Mouse (Mus musculus): Measurements from ENCODE around the gene Lexm.
A peak's percentile ranks its signal among the peaks of the same experiment; 100 is the strongest.

The Lexm gene

DNA sequence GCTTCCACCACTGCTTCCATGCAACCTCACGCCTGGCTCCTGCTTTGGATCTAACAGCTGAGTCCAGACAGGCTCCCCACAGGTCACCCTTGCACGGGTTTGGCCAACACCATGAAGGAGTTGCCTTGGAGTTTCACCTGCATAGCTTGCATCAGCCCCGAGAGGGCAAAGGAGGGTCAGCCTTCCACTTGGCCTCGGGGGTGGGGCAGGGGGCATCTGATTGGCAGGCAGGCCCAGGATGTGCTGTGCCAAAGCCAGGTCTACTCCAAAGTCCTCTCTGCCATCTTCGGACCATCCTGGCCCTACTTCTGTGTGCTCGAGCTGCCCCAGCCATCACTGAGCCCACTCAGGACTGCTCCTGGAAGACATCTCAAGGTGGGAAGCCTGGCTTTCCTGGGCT lies 30.0 kb downstream of the Lexm start:
- DNase-seq (ENCODE audit: extremely low read depth, insufficient read length, low spot score): no peak

DNA sequence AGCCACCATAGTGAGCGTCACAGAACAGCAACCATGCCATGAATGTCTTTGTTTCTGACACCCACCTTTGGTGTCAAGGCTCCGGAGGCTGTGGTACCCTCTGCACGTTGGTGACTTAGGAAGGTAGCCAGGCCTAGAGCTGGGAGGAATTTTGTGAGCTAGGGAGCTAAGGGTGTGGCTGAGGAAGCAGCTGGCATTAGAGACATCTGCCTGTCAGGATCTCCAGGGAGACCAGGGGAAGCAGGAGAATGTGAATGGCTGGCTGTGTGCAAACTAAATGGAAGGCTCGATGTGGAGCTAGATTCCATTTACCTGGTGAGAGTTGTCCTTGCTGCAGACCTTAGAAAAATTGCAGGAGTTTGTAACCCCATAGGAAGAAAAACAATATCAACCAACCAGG lies 32.4 kb downstream of the Lexm start:
- no peak for DNase-seq (ENCODE audit: extremely low read depth, insufficient read length, low spot score)

DNA sequence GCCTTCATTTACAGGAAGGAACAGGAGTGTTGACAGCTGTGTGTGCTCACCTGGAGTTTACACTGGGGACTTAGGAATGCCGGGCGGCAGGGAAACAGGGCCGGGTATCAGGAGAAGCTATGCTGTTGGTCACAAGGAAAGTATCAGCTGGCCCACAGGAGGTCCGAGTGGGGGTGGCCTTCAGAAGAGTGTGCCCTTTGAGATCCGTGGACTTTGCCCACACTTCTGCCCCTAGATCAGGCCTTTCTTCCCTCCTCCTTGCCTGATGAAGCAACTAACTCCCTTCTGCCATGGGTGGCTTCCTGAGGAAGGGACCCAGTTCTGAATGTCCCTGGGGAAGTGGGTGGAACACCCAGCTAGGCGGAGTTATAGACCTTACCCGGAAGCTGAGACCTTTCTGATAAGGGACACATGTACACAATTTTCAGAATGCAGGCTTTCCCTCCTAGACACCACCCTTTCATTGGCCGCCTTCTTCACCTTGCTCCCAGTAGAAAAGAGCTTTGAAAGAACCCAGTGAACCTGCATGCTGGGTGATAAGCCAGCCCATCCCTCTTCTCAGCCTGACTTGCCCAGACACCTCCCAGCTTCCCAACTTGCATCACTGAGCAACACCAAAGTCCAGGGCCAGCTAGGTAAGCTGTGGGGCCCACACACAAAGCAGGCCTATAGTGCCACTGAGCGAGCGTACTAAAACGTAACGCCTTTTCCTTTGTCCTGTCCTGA lies 34.5 kb downstream of the Lexm start:
- DNase-seq (ENCODE audit: extremely low read depth, insufficient read length, low spot score): no peak

DNA sequence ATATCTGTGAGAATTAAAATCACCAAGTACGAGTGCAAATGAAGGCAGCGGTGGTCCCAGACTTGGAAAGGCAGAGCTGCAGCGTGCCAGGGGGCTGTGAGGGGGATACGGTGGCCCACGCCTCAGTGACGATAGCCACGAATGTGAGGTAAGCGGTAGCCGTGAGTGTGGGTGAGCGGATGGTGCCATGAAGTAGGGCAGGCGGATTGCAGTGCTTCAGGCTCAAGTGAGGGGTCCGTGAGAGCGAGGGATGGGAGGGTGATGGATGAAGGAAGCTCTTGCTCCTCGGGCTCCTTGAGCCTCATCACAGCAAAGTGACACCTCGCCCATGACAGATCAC lies 35.2 kb downstream of the Lexm start:
- DNase-seq (ENCODE audit: extremely low read depth, insufficient read length, low spot score): no peak

DNA sequence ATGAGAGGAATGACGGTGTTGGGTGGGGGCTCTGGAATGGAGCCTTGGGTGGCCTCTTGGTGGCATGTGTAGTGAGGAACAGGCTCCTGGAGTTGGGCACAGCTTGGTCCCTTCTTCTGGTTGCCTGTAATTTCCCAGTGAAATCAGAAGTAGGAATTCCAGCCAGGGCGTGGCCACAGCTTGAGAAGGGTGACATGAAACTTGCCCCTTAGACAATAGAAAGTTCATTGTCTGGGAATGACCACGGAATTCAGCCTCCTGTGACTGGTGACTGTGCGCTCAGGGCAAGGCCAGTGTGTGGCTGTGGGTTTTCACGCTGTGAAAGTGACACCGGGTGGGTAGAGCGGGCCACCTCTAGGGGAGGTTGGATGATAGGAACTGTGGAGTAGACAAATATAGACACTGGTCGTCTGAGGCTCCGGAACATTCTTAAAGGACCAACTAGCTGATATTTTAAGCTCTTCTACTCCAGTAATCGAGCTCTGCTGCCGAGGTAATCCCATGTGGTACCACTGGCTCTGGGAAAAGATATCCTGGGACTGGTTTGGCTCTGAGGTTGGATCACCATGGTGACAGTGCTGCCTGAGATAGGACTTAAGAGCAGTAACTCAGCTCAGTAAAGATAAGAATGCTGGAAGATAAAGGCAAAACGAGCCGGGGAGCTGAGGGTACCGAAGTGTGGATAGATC lies 35.7 kb downstream of the Lexm start:
- DNase-seq (ENCODE audit: extremely low read depth, insufficient read length, low spot score): no peak

DNA sequence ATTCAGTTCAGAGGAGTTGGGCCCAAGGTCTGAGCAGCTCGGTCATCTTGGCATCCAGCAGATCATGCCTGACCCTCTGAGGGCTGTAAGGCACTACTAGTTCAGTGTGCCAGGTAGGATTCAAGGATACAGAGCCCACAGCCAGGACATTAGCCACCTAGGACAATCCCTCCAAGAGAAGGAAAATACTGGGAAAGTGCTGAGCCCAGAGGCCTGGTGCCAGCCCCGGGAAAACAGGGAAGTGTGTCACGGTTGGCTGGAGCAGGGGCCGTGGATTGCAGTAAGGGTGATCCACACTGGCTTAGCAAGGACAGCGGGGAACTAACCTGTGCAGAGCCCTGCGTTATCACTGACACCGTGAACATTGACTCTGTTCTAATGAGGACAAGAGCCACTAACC lies 39.5 kb downstream of the Lexm start:
- no peak for DNase-seq (ENCODE audit: extremely low read depth, insufficient read length, low spot score)

DNA sequence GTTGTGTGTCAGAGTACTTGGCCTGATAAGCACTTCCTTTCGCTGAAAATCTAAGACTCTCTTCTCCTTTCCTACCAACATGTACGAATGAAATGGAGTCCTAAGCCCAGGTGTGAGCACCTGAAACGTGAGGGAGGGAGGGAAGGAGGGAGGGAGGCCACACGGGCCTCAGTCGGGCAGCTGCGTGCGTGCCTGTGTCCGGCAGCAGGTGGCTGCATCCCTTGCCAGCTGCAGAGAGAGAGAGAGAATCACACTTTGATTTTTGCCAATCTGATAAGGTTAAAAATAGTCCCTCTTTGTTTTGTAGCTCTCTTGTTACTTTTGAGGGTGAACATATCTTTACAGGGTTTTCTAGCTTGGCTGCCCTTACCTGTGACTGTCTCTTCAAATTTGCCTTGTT lies 42.0 kb downstream of the Lexm start:
- no peak for DNase-seq (ENCODE audit: extremely low read depth, insufficient read length, low spot score)

DNA sequence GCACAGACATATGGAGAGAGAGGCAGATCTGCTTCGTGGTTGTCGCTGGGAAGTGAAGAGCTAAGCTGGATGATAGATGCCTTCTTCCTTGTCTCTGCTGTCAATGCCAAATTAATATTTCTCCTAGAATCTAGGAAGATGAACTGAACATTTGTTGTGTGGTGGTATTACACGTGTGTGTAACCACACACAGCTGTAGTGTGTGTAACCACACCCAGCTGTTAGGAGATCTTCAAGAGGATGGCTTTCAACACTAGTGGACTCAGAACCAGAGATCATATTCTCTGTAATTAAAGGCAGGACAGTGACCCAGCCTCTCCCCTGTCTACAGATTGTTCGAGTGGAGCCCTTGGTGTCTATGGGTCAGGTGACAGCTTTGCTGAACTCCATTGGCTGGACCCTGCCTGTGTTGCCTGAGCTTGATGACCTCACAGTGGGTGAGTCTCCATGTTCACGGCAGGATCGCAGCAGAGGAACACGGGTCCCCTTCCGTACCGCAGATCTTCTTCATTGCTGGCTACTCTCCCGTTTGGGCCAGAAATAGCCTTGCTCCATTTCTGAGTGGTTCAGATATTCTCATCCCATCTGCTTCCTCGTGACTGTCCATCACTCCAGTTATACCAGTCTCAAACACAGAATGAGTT lies 45.8 kb downstream of the Lexm start:
- DNase-seq (ENCODE audit: extremely low read depth, insufficient read length, low spot score): no peak

DNA sequence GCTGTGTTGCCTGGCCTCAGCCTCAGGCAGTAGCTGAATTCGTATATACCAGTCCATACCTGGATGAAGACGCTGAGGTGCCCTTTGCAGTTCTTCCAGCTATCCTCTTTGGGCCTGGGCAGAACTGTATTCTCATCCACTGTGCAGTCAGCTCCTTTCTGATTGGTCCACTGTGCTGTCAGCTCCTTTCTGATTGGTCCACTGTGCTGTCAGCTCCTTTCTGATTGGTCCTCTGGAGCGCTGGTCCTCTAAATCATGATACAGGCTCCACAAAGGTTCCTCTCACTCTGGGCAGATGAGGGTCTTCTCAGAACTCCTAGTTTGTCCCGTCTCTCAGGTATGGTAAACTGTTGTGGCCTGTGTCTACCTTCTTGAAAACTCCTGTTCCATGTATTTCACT lies 47.4 kb downstream of the Lexm start:
- DNase-seq (ENCODE audit: extremely low read depth, insufficient read length, low spot score): no peak

DNA sequence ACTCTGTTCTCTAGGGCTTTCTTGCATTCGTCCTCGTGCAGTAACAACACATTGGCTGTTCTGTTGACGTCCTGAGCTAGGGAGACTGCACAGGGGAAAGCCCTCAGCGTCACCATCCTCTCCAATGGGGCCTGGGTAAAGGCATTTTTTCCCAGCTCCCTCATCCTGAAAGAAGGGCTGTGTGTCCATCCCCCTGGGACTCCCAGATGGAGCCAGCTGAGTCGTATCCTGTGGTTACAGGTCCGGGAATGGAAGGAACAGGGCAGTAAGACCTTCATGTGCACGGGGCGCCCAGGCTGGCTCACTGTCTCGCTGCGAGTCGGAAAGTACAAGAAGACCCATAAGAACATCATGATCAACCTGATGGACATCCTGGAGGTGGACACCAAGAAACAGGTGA lies 52.9 kb downstream of the Lexm start:
- no peak for DNase-seq (ENCODE audit: extremely low read depth, insufficient read length, low spot score)

DNA sequence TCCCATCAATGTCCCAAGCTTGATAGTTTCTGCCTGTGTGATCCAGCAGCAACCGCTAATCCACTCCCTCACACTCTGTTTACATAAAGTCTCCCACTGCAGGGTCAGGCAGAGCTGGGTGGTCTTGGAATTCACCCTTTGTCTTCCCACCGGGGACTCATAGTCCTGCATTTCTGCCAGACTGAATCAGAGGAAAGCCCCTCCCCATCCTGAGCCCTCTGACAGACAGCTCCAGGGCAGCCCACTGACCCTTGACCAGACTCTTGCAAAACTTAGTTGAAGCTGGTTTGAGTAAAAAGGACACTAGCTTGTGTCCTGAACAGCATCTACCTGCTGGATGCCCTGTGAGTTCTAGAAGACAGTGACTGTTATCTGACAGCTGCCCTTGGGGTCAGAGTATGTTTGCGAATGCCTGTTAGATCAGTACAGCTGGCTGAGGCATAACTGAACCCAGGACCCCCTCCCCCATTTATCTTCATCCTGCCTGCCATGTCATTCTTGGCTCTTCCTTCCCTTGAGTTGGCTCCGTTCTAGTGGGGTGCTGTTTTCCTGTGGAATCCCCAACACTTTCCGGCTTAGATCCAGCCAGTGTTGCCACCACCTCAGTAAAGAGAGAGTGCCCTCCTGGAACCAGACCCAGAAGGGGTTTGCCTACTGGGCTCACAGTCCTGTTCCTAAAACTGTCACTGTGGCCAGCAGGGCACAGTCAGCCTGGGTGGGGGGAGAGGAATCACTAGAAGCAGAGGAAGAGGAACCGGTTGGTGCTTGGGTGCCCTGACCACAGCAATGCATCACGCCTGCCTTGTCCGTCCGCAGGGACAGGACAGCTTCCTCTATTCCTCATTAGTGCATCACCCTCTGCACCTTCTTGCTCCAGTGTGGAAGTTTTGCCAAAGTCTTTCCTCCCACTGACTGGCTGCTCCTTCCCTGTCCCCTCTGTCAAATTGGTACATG lies 53.9 kb downstream of the Lexm start:
- DNase-seq (ENCODE audit: extremely low read depth, insufficient read length, low spot score): no peak

DNA sequence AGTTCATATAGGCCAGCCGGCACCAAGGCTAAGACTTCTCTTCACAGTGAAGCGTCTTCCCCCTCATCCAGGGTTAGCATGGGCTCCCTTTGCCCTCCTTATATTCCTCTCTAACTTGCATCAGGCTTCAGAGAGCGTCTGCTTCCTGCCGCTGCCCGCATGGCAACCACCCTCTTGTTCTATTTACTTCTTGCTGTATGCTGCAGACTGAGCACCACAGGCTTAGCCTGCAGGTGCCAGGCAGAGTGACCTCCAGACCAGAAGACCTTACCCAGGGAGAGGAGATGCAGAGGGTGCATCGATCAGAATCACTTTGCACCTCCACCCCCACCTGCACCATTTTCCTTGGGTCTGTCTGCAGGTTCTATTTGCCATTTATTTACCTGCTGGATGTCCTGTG lies 55.0 kb downstream of the Lexm start:
- no peak for DNase-seq (ENCODE audit: extremely low read depth, insufficient read length, low spot score)

DNA sequence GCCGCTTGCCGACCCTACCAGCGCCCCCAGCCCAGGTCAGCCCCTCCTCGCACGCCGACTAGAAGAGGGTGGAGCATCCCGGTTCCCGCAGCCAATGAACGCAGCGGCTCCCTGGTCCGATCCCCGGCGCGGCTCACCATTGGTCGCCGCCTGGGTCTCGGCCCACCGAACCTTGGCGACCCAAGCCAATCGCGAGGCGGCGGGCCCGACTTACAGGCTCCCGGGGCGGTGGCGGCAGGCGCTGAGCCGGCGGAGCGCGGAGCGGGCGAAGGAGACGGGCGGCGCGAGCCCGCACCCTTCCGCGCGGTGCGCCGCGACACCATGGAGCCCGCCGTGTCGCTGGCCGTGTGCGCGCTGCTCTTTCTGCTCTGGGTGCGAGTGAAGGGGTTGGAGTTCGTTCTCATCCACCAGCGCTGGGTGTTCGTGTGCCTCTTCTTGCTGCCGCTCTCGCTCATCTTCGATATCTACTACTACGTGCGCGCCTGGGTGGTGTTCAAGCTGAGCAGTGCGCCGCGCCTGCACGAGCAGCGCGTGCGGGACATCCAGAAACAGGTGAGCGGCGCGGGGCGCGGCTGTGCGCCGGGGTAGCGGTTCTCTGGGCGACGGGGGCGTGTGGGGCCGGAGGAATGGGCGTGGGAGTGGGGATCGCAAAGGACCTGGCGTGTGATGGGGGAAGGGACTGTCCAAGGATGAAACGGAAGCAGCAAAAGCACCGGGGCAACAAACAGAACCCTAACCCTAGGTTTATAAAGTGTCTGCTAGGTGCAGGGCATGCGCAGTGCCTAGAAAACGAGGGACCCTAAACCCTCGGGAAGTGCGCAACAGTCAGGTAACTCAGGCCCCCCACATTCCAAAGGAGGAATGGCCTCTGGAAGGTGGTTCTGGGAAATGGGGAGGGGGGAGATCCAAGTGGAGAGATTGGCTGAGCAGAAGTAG lies 55.9 kb downstream of the Lexm start, which contains the start of gene Dhcr24:
Gene Dhcr24 (plus strand): TSS at position 193 of the 936 bp plus-strand sequence.
- peak; percentile 92 for DNase-seq (ENCODE audit: extremely low read depth, insufficient read length, low spot score)

DNA sequence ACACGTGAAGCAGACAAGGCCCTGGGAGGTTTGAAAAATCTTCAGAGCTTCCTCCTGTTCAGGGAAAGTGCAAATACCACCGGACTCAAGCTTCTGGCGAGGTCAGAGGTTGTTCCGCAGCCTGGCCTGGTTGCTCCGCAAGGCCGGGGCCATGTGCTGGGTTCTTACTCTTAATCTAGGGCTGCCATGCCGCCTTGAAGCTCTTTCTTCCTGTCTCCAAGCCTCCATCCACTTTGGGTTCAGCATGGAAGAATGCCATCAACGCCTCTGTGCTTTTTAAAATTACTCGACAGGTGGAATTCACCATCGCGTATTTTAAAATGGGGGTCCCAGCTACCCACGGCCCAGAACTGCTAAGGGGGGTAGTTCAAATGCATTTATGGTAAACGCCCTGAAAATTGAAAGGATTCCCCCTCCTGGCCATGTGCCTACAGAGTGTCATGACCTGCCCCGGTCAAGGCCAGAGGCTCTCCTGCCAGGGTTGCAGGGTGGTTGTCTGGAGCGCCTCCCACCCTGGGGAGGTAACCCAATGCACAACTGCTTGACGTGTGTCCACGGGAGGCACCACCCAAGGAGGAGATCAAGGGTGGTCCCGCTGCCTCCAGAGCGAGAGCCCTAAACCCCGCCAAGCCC lies 56.7 kb downstream of the Lexm start:
- DNase-seq (ENCODE audit: extremely low read depth, insufficient read length, low spot score): peak; percentile 23

DNA sequence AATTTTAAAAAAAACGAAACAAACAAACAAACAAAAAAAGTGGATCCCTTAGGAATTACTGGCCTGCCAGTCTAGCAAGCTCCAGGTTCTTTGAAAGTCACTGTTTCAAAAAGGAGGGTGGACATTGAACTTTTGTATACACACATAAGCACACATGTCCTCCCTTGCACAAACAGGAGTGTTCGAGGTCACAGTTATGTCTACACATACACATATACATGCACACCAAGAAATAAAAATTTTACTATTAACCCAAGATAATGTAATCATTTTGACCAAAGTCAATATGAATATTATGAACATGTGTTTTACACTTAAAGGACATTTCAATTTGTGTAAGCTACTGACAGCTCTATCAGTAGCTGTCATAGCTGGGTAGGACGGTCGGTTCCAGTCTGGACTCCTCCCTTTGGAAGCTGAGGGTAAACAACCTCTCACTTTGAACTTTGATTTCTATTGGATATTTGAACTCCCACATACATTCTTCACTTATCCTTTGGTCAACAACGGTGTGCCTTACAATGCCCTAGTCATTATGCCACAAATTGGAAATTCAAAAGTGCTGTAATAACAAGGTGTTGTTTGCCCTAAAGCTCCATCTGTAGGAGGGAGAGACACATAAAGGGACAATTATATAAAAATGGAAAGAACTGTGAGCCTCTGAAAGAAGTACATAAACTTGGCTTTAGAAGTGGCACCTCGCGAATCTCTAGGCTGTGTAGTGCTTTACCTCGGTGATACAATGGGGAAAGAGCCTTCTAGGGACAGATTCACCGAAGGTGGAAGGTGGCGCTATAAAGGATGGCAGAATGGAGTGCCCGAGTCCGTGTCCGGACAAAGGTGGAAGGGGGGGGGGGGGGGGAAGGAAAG lies 57.5 kb downstream of the Lexm start:
- no peak for DNase-seq (ENCODE audit: extremely low read depth, insufficient read length, low spot score)

DNA sequence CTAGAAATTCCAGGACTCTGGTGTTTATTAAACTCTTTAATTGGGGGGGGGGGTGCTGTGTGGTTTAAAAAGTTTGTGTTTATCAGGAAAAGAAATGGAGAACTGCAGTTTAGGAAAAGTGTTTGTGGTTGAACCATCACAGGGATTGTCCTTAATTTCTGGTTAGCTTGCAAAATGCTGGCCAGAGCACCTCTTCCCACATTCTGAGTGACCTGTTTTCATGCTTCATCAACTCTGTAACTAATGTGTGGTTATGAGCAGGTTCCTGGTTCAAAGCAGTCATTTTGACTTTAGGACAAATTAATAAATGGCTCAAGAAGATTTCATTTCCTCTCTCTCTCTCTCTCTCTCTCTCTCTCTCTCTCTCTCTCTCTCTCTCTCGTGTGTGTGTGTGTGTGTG lies 59.1 kb downstream of the Lexm start:
- DNase-seq (ENCODE audit: extremely low read depth, insufficient read length, low spot score): no peak

DNA sequence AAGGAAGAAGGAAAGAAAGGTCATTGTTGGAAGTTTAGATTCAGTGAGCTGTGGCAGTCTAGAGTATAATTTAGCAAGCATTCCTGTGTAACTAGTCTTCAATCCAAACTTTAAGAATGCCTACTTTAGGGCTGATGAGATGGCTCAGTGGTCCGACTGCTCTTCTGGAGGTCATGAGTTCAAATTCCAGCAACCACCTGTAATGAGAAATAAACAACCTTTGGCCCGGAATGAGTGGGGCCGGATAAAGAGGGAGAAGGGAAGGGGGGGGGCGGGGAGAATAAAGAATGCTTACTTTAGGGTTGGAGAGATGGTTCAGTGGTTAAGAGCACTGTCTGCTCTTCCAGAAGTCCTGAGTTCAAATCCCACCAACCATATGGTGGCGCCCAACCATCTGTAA lies 59.8 kb downstream of the Lexm start:
- DNase-seq (ENCODE audit: extremely low read depth, insufficient read length, low spot score): no peak

DNA sequence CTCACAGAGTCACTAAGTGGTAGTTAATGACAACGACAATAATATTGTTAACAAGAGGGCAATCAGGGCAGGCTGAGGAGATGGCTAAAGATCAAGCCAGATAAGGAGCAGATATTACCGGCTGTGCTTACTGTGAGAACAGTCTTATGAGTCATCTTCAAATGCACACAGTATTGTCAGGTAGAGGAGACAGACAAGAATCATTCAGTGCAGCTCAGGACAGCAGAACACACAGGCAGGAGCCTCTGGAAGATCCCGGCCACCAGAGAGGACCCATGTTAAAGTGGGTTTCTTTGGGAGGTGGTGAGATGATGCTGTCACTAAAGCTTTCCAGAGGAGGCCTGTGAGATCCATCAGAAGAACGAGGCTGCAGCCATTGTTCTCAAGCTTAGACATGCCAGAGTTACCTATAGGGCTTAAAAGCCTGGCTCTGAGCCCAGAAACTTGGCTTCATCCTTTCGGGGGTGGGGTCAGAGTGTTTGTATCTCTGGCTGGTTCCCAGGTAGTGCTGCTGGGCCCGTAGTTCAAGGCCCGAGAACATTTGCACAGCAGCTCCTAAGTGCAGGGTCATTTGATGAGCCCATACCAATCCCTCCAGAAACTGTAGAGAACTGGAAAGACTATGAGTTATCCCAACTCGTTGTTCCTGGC lies 66.4 kb downstream of the Lexm start:
- no peak for DNase-seq (ENCODE audit: extremely low read depth, insufficient read length, low spot score)

Measured in 3134 (cell line).